Mouse (Mus musculus) left cerebral cortex, adult 18-20 months (tissue): Measurements from ENCODE around the gene Chd8. TPM values are rescaled to one million over a fixed set of nuclear protein-coding genes. Genes with fewer than 3 reads are reported as not detected.
A peak's percentile ranks its signal among the peaks of the same experiment; 100 is the strongest.
"Not testable (repeated sequence)": the region's sequence is repeated elsewhere in the genome, so short reads cannot be mapped to it uniquely, and the experiment has no call there.

ENCODE experiments used
- DNase-seq, 2 experiments: peaks; one replicate each; pipeline ENCODE4 v3.0.0; 2021 to 2022; ENCODE audit warnings: low spot score in 2 of 2, mixed read lengths in 1 of 2
- long read RNA-seq, 2 experiments: library from polyadenylated mRNA; stranded (forward); transcript quantifications; one replicate each; pipeline ENCODE4 v2.0.0; 2021
- total RNA-seq, 2 experiments: library from RNA; stranded (reverse); gene quantifications; 2 replicates each; pipeline ENCODE4 v1.2.3; 2021

Gene Chd8
- 100 to 1,000 TPM; 108 to 120 TPM for total RNA-seq
- long read RNA-seq, experiment 1, full-length matches to known transcripts, result 3 of 7 reads
- long read RNA-seq, experiment 1, partial matches to known transcripts, result 2 of 7 reads
- long read RNA-seq, experiment 1, other reads (novel, unspliced or antisense), result 2 of 7 reads
- long read RNA-seq, experiment 2, partial matches to known transcripts, result 1 of 4 reads
- long read RNA-seq, experiment 2, other reads (novel, unspliced or antisense), result 3 of 4 reads

DNA sequence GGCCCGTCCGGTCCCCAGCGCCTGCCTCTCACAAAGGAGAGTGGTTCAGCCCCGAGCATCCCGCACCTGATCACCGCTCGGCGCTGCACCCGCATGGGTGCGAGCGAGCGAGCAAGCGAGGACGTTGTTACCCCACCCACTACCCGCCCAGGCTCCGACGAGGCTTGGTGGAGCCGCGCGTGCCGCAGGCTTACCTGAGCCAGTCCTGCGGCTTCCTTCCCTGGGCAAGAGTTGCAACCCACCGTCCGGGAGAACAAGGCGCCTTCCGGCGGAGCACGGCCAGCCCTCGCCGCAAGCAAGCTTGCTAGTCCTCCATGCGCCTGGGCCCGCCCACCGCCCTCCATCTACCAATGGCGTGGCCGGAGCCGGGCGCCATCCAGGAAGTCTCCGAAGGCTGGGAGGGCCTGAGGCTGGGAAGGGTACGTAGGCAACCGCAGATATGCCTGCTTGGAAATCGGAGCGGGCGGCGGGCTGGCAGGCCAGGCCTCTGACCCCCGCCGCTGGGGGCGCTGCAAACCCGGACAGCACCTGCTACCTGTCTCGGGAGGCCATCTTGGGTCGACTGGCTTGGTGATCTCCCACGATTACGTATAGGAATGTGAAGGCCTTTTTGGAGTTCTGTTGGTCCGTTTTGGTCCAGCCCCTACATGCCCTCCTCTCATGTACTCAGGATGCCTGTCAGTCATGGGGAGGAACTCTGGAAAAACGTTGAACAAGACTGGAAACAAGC lies at the start of gene Chd8:
Gene Chd8, minus strand, starts transcription at position 297 of the 730 bp plus-strand sequence.
- peak; percentile 95 to 98 for DNase-seq

- DNase-seq, result no peak
Measured at GRCm38 (mm10) chr14:52306100-52306499, 48.5 kb upstream of the Chd8 start.

GRCm38 (mm10) chr14:52304644-52305271 lies 47.2 kb upstream of the Chd8 start, which contains the start of gene Mettl3:
Mettl3 (minus strand) TSS chr14:52305128.
- peak; percentile 90 to 92 for DNase-seq

DNA sequence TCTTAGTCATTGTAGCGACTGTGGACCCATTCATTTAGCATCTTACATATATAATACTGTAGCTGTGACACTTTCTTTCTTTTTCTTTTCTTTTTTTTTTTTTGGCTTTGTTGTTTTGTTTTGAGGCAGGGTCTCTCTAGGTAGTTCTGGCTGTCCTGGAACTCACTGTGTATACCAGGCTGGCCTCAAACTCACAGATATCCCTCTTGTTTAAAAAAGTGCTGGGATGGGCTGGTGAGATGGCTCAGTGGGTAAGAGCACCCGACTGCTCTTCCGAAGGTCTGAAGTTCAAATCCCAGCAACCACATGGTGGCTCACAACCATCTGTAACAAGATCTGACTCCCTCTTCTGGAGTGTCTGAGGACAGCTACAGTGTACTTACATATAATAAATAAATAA lies 45.9 kb upstream of the Chd8 start:
- not testable (repeated sequence) for DNase-seq

- DNase-seq, result no peak
Measured at GRCm38 (mm10) chr14:52295558-52296264, 38.1 kb upstream of the Chd8 start.

DNA sequence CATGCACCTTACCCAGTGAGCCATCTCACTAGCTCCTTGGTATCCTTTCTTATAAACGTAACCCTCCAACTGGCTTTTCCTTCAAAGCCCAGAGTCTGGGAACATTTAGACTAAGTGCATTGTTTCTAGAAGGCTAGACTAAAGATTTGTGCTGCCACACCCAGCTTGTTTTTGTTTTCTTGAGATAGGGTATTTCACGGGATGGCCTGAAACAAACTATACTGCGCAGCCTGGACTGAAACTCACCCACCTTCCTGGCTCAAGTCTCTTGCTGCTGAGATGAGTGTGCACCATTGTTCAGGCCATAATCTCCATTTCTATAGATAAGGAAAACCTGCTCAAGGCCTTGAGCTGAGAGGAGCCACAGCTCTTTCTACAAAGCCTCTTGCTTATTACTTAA lies 26.6 kb upstream of the Chd8 start:
- no peak for DNase-seq

- DNase-seq, result no peak
Measured at GRCm38 (mm10) chr14:52283629-52284028, 26.0 kb upstream of the Chd8 start.

- no peak for DNase-seq
Measured at GRCm38 (mm10) chr14:52279747-52280120, 22.2 kb upstream of the Chd8 start.

GRCm38 (mm10) chr14:52278932-52279746 lies 21.6 kb upstream of the Chd8 start, which contains the start of the genes Tox4 and Rab2b:
Tox4 (plus strand) TSS chr14:52279146.
Rab2b (minus strand) TSS chr14:52279545.
- DNase-seq, result peak; percentile 100

GRCm38 (mm10) chr14:52277210-52277609 lies 19.6 kb upstream of the Chd8 start:
- no peak for DNase-seq

- no peak for DNase-seq
Measured at GRCm38 (mm10) chr14:52272781-52273180, 15.2 kb upstream of the Chd8 start.

- peak in 1 of 2 experiments; percentile 30 for DNase-seq
Measured at GRCm38 (mm10) chr14:52256311-52257175, 1.0 kb downstream of the Chd8 start.

DNA sequence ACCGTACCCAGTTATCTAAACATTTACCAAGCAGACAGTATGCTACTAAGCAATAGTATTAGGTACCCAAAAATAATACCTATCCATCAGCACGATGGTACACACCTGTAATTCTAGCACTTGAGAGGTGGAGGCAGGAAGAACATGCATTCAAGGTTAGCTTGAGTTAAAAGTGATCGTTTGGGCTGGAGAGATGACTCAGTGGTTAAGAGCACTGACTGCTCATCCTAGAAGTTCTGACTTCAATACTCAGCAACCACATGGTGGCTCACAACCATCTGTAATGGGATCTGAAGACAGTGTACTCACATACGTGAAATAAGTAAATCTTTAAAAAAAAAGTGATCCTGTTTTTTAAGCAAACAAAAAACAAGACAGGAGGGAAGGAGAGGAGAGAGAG lies 11.5 kb downstream of the Chd8 start:
- DNase-seq, result no peak

DNA sequence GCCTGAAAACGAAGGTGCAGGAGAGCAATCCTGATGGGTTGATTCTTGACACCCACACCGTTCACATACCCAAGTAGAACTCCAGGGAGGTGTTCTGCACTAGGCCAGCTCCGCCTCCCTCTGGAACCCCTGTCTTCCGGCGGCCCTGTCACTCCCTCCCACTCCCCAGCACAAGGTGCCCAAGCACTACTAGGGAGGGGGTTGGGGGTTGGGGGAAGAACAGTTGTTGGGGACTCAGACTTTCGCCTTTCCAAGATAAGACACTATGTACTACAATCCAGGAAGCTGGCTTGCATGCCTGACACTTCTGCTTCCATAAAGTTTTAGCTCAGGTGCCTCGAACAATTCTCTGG lies 12.9 kb downstream of the Chd8 start:
- DNase-seq, result no peak

DNA sequence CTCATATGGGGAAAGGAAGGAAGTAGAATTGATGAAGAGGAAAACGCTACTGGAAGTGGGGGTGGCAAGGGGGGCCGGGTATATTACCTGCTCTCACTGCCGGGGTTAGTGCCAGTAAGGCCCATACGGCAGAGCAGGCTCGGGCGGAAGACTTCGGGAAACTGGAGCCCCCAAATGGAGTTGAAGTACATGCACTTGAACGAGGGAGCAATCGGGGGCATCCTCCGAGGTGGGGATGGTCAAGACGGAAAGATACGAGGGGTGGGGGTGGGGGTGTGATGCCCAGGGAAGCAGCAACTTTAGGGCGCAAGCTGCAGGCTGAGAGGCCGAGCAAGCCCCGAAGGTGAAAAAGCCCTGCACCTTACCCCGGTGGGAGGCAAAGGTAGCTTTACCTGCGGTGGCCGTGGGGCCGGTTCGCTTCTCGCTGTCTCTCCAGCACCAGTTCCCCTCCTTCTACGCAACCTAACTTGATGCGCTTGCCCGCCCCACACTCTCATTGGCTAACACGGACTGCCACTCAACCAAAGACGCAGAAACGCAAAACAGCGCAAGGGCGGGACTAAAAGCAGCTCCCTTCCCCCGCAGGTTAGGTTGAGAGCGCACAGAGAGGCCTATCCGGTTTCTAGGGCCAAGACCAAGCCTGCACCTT lies 13.4 kb downstream of the Chd8 start:
- DNase-seq, result peak; percentile 99

DNA sequence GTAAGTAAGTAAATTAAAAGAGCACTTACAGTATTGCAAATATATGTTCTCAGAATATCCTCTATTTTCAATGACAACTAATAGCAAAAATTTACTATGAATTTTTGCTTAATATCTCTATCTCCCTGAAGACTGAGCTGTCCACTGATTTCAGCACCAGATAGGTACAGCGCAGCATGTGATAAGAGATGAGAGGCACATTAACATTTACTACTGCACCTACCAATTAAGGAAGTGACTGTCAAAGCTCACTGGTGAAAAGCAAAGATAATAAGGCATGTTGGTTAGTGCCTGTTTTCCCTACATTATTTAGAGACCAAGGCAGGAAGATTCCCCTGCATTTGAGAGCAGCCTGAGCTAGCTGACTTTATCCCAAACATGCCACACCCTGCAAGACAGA lies 21.4 kb downstream of the Chd8 start:
- DNase-seq, result no peak

- no peak for DNase-seq
Measured at GRCm38 (mm10) chr14:52235165-52235564, 22.4 kb downstream of the Chd8 start.

GRCm38 (mm10) chr14:52232249-52232648 lies 25.3 kb downstream of the Chd8 start:
- DNase-seq, result no peak

- DNase-seq, result no peak
Measured at GRCm38 (mm10) chr14:52225972-52226371, 31.6 kb downstream of the Chd8 start.
